Mouse (Mus musculus): ENCODE measurements around the gene Rab4b. TPM values are rescaled to one million over a fixed set of nuclear protein-coding genes. Genes with fewer than 3 reads are reported as not detected.

Gene Rab4b
- total RNA-seq, 2 experiments from 2014 or later, result 86.0 to 89.0 TPM

Small RNA genes within 50 kb of the gene (microRNA-seq; reads per million reads assigned to microRNA genes)
- gene Mir1191, result not detected
- gene Mir3101, result 0.90 reads per million

Other genes with a start within 250 kb of the Rab4b start
- not detected for gene Cyp2a22, start 239.5 kb downstream of the Rab4b start, total RNA-seq (2021)
- gene Cyp2a12, start 149.8 kb downstream of the Rab4b start, total RNA-seq (2021), result not detected
- gene Cyp2f2, start 59.0 kb downstream of the Rab4b start, total RNA-seq (2021), result not detected
- gene Cyp2t4, start 25.2 kb downstream of the Rab4b start, total RNA-seq (2021), result not detected
- gene Egln2, start 12.1 kb downstream of the Rab4b start, total RNA-seq (2021), result 10 to 100 TPM; 89.8 to 91.3 TPM
- gene Gm21983, start 2.2 kb upstream of the Rab4b start, total RNA-seq (2021), result not detected
- gene Mia, start 2.3 kb upstream of the Rab4b start, total RNA-seq (2021), result 1 to 10 TPM; 2.3 to 2.4 TPM
- gene BC024978, start 16.9 kb upstream of the Rab4b start, total RNA-seq (2021), result 10 to 100 TPM; 16.3 to 18.0 TPM
- gene Snrpa, start 17.4 kb upstream of the Rab4b start, total RNA-seq (2021), result 100 to 1,000 TPM in 1 of 2 experiments, 10 to 100 TPM in 1; 98.6 to 110 TPM
- gene Itpkc, start 49.8 kb upstream of the Rab4b start, total RNA-seq (2021), result 10 to 100 TPM; 14.1 to 14.3 TPM
- gene Coq8b, start 54.1 kb upstream of the Rab4b start, total RNA-seq (2021), result 10 to 100 TPM; 23.6 to 27.0 TPM
- gene Numbl, start 79.5 kb upstream of the Rab4b start, total RNA-seq (2021), result 100 to 1,000 TPM; 101 to 104 TPM
- gene Ltbp4, start 158.8 kb upstream of the Rab4b start, total RNA-seq (2021), result 10 to 100 TPM; 41.9 to 52.7 TPM
- gene Shkbp1, start 177.1 kb upstream of the Rab4b start, total RNA-seq (2021), result 10 to 100 TPM; 47.2 to 52.4 TPM
- not detected for gene Gm20479, start 178.5 kb upstream of the Rab4b start, total RNA-seq (2021)

Measured in left cerebral cortex, postnatal 4 days (tissue).